9 mouse cellular contexts compared by ENCODE assay signal in the genomic region with DNA sequence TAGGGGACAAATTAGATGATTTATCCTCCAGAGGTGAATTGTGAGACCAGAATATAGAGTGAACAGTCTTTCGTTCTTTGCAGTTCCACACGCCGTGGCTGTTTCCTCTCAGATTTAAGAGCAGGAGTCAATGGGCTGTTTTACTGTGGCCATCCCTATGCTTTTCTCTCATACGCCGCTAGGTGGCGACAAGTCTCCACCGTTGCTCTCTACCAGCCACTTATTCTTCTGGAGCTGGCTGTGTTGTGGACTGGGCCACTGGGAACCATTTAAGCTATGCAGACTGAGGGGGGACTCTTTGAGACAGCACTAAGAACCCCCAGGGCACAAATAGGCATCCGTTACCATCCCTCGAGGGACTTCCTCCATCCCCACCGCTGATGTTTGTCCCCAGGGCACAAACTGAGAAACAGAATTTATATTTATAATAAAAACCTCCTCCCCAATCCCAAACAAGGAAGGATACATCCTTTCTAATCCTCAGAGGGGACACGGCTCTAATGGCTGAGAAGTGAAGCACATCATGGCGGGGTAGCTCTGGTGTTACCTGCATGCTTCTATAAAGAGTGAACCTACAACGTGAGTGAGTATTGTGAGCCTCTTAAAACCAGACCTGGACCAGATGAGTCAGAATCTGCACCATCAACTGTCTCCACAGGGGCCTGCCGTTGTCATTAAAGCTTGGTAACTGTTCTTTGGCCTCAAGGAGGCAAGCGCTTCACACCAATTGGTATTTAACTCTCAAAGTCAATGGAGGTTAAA. TPM values are rescaled to one million over a fixed set of nuclear protein-coding genes. Genes with fewer than 3 reads are reported as not detected.
DNase-seq lines count a peak whose midpoint lies in the region; ATAC-seq and TF ChIP-seq lines count a peak whose summit lies in the region.
"Had no signal": no experiment of that assay in that cellular context is flagged by ENCODE, and none has a peak within 500 bp of the region (broad histone marks: within the 10 kb centered on the region; RNA-seq: fewer than 3 reads in every experiment).

No protein-coding gene starts in this region.

- TF ChIP-seq CTCF in ES-Bruce4 (IDR thresholded peaks at IDR 0.05; ENCODE audit: low read depth, low read length), result peak; percentile 84

- H3K27me3 ChIP-seq in ES-Bruce4 (ENCODE audit: control insufficient read depth, insufficient read depth, low read length, poor library complexity, severe bottlenecking), result no peaks in the 10 kb centered on the region
- 0 out of 2 replicates have a peak, but pooled peaks cover 3% of the 10 kb centered on the region for H3K27me3 ChIP-seq in lung, embryonic 15.5 days
- H3K27me3 ChIP-seq: liver, embryonic 13.5 days had no signal

- peak; percentile 64; the same call in 1 of the 2 replicates for ATAC-seq in lung, embryonic 15.5 days (ENCODE audit: borderline replicate concordance, extremely low read depth, low FRiP score, low TSS enrichment)
- ATAC-seq in erythroid progenitor cell, adult 5-6 weeks (replicated peaks; ENCODE audit: low FRiP score, poor library complexity, severe bottlenecking), result no peak

- H3K9me3 ChIP-seq in ES-Bruce4 (replicated peaks; ENCODE audit: control insufficient read depth, insufficient read depth, low read length, poor library complexity, severe bottlenecking), result no peaks in the 10 kb centered on the region
- no peaks in the 10 kb centered on the region for H3K9me3 ChIP-seq in lung, embryonic 15.5 days
- H3K9me3 ChIP-seq: liver, embryonic 13.5 days had no signal

- no peak for TF ChIP-seq EP300 in ES-Bruce4 (IDR thresholded peaks at IDR 0.05; ENCODE audit: insufficient read depth, low read depth, low read length)

- no peak overlapping the region for H3K9ac ChIP-seq in ES-Bruce4 (ENCODE audit: low read depth, poor library complexity, severe bottlenecking)
- H3K9ac ChIP-seq in lung, embryonic 15.5 days, result no peak overlapping the region
- H3K9ac ChIP-seq: liver, embryonic 13.5 days had no signal

- H3K4me1 ChIP-seq in ES-Bruce4 (ENCODE audit: control insufficient read depth, insufficient read depth, low read length), result no peaks in the 10 kb centered on the region
- no peaks in the 10 kb centered on the region for H3K4me1 ChIP-seq in lung, embryonic 15.5 days
- H3K4me1 ChIP-seq: liver, embryonic 13.5 days had no signal

- no peak overlapping the region for H3K27ac ChIP-seq in ES-Bruce4 (ENCODE audit: insufficient read depth, low read length)
- no peak overlapping the region for H3K27ac ChIP-seq in lung, embryonic 15.5 days
- H3K27ac ChIP-seq: liver, embryonic 13.5 days had no signal

- peak; percentile 21 for DNase-seq in adrenal gland, adult 8-10 months
- peak; percentile 76 for DNase-seq in embryo, embryonic 11 days
- DNase-seq in heart, postnatal 10 days, result peak; percentile 42 to 72
- peak; percentile 78 to 80 for DNase-seq in kidney, postnatal 4 days
- DNase-seq in ovary, postnatal 36 days (ENCODE audit: low spot score), result peak; percentile 41
- DNase-seq: liver, embryonic 13.5 days had no signal

- intact Hi-C loops in heart, postnatal 10 days (cut with DNase I), result no loop called here

- no peak overlapping the region for H3K4me2 ChIP-seq in lung, embryonic 15.5 days
- H3K4me2 ChIP-seq: liver, embryonic 13.5 days had no signal

- H3K4me3 ChIP-seq in ES-Bruce4 (ENCODE audit: low read depth, low read length), result no peak overlapping the region
- no peak overlapping the region for H3K4me3 ChIP-seq in lung, embryonic 15.5 days
- H3K4me3 ChIP-seq: liver, embryonic 13.5 days had no signal

- TF ChIP-seq POLR2A in ES-Bruce4 (IDR thresholded peaks at IDR 0.05; ENCODE audit: insufficient read depth, low read length), result no peak

- H3K36me3 ChIP-seq in ES-Bruce4 (ENCODE audit: control insufficient read depth, insufficient read depth, low read length, poor library complexity, severe bottlenecking), result no peaks in the 10 kb centered on the region
- no peaks in the 10 kb centered on the region for H3K36me3 ChIP-seq in lung, embryonic 15.5 days
- H3K36me3 ChIP-seq: liver, embryonic 13.5 days had no signal

- 35% methylated on average over 15 of the region's 15 CpGs for WGBS in lung, embryonic 15.5 days

RNA-seq across cellular contexts. Expression of a gene that starts 33.0 kb away (rescaled TPM):
- polyA plus RNA-seq in ES-Bruce4 (2011; ENCODE audit: insufficient read depth, insufficient read length, low read depth, missing spikeins), result 131 and 134 TPM in 2 replicates
- total RNA-seq in adrenal gland, adult 8-10 months (2022), result 10 to 100 TPM; 73.1 to 86.2 (median 82.8) TPM
- total RNA-seq in heart, postnatal 10 days (2021), result 10 to 100 TPM; 50.5 to 51.9 TPM
- polyA plus RNA-seq in lung, embryonic 15.5 days (2015; fragmentation: Nextera tagmentation; extraction: Ambion mirVana), result 159 and 160 TPM in 2 replicates
- 73.2 and 98.1 TPM in 2 replicates for total RNA-seq in erythroid progenitor cell, adult 5-6 weeks (2015; ENCODE audit: low replicate concordance)
- total RNA-seq in erythroid progenitor cell, adult 5-6 weeks (2017; ENCODE audit: low replicate concordance), result 65.7 and 78.7 TPM in 2 replicates

Comparison
In these comparisons a context has a peak if more than half of its experiments do, and no peak if none do; other contexts are left out.
1. DNase-seq: peak in every context shown above with its lines; median percentile 79 in kidney, postnatal 4 days; 76 in embryo, embryonic 11 days; 57 in heart, postnatal 10 days; 41 in ovary, postnatal 36 days; 21 in adrenal gland, adult 8-10 months.